Mouse (Mus musculus): Measurements from ENCODE around the gene Lypd6. TPM values are rescaled to one million over a fixed set of nuclear protein-coding genes. Genes with fewer than 3 reads are reported as not detected.

The Lypd6 gene
- total RNA-seq, 2 experiments from 2014 or later: 0.57 to 1.1 TPM

DNA sequence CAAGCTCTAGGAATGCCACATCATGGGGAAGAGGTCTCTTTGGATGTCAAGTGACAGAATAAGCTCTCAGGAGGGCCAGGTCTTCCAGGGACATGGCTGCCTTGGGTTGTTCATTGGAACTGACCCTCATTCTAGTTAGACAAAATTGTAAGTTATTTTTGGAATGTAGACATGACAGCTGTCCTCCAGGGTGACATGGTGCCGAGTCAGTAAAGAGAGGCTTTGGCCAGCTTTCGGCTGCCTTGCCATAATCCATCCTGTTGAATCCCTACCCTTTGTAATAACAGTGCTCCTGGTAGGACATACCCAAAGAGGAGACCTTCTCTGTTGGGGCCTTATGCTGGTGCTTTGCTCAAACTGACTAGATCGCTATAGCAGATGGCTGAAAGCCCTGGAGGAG is 39.8 kb downstream of the Lypd6 start:
- no peak for DNase-seq
- intact Hi-C loops (cut with DNase I): no loop called here

DNA sequence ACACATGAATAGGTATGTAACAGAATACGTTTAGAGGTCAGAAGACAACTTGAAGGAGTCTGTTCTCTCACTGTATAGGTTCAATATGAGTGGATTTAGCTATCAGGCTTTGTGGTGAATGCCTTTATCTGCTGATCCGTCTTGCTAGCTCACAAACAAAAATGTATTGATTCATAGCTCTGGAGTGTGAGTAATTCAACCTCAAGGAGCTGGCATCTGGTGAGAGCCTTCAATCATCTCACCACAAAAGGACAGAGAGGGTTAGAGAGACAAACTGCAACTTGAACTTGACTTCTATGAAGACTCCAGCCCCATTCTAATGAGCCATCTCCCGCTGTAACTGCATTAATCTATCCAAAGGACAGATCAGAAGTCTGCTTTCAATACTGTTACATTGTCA is 40.6 kb downstream of the Lypd6 start:
- intact Hi-C loops (cut with DNase I): no loop called here
- no peak for DNase-seq

DNA sequence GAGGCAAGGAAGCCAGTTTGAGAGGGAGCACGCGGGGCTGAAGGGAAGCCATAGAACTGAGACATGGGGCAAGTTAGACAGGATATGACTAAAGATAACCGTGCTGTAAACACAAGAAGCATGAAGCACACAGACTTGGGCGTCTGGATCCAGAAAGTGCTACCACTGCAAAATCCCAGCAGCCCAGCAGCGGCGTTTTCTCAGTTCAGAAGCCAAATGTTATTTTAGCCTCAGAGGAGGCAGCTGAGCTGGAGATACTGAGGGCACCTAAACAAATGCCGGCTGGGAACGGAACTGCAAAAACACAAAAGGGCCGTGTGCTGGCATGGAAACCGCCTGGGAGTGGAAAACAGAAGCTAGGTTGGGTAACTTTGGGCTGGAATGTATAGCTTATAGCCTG is 43.9 kb downstream of the Lypd6 start:
- intact Hi-C loops (cut with DNase I): no loop called here
- no peak for DNase-seq

- DNase-seq: no peak
- intact Hi-C loops (cut with DNase I): no loop called here
Observed at GRCm38 (mm10) chr2:50111169-50111568, 44.9 kb downstream of the Lypd6 start.

DNA sequence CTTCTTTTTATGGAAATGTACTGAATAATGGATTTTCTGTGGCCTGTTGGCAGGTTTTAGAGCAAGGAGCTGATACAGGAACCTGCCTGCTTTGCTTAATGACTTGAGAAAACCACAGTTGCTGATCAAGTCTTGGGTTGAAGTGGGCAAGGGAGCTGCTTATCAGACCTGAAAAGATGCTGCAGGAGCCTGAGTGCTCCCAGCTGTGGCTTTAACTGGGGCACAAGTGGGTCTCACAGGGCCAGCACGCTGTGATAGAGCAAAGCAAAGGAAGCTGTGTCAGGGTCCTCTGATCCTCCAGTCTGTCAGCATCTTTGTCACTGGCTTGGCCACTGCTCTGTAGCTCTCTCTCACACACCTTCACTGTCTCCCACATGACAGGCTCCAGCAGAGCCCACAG is 45.4 kb downstream of the Lypd6 start:
- intact Hi-C loops (cut with DNase I): no loop called here
- no peak for DNase-seq

- intact Hi-C loops (cut with DNase I): no loop called here
Observed at GRCm38 (mm10) chr2:50112427-50112826, 46.2 kb downstream of the Lypd6 start.

GRCm38 (mm10) chr2:50119101-50119500 is 52.9 kb downstream of the Lypd6 start:
- DNase-seq: no peak
- intact Hi-C loops (cut with DNase I): no loop called here

More at GRCm38 (mm10) chr2:50112427-50112826, 46.2 kb downstream of the Lypd6 start:
- no peak for DNase-seq

DNA sequence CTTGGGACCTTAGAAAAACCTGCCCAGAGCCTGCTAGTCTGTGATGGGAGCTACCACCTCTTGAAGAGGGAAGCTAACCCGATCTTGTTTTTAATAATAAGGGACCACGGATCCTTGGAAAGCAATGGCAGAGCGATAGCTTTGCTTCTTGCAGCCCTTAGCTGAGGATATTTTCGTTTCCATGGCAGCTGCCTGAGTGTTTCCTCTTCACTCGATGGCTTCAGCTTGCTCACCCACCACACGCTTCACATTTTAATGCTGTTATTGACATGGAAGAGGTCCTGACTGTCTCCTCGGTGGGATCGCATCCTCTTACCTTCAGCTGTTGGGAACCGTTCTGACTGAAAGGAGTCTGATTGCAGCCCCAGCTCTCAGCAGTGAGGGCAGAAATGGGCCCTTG is 54.6 kb downstream of the Lypd6 start:
- intact Hi-C loops (cut with DNase I): no loop called here
- no peak for DNase-seq

- intact Hi-C loops (cut with DNase I): no loop called here
- DNase-seq: no peak
Observed at GRCm38 (mm10) chr2:50123376-50123775, 57.1 kb downstream of the Lypd6 start.

GRCm38 (mm10) chr2:50127513-50128175 is 61.4 kb downstream of the Lypd6 start:
- intact Hi-C loops (cut with DNase I): no loop called here

DNA sequence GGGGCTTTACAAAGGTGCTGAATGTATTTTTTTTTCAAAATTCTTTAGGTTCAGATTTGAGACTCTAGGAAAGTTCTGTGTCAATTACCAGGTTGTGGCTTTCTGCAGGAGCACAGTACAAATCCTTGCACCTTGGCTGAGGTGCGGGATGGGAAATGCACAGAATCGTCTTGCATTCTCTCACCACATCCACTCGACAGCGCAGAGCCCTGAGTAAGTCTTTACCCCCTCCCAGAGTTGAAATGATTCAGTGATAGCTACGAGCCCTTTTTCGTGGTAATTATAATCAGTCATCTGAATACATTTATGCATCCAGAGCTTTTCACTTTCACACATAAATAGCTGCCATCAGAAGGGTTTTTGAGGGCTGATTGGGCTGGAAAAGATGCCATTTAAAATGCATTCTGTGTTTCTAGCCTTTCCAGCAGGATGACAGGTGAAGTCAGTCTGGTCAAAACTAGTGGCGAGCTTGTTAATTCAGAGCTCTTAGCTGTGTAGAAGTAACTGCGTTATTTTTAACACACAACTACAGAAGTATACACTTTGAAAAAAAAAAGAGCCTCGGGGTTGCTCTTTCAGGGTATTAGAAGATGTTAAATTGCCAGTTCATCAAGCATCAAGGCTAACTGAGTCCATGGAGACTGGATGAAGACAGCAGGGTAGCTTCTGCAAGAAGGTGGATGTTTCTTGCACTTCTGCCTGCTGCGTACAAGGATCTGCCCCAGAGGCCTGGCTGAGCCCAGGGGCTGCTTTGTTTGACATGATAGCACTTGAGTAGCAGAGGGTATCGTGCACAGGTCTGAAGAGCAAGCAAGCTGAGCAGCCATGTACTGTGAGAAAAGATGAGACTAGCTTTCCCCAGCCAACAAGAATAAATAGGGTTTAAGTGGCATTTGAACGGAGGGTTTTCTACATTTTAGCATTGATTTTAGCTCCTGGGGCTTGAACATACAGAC is 62.4 kb downstream of the Lypd6 start:
- intact Hi-C loops (cut with DNase I): no loop called here
- DNase-seq: no peak

More at GRCm38 (mm10) chr2:50127513-50128175, 61.4 kb downstream of the Lypd6 start:
- DNase-seq: no peak

DNA sequence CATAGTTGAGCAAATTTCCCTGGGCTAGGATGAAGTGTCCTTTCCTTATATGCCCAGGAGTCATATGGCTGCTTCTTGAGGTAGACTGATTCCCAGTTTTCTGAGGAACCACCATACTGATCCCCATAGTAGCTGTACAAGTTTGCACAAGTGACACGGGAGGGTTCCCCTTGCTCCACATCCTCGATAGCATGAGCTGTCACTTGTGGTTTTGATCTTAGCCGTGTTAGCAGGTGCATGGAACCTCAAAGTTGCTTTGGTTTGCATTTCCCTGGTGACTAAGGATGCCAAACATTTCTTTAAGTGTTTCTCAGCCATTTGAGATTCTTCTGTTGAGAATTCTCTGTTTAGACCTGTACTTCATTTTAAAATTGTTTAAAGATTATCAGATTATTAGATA is 64.4 kb downstream of the Lypd6 start:
- intact Hi-C loops (cut with DNase I): no loop called here
- no peak for DNase-seq

DNA sequence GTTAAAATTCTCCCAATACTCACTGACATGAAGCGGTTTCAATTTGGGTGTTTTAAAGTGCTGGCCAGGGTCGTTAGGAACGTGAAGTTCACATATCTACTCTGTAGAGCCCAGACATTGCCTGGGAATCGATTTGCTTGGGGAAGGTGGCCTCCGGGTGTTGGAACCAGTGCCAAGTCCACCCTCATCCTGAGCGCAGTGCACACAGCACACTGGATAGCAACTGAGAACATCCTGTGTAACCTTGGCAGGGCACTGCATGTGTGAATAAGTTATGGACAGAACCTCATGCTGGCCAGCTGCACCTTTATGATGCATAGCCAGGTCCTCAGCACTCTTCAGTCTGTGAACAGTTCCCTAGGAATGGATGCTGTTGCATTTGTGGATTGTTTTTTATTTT is 77.4 kb downstream of the Lypd6 start:
- intact Hi-C loops (cut with DNase I): no loop called here

DNA sequence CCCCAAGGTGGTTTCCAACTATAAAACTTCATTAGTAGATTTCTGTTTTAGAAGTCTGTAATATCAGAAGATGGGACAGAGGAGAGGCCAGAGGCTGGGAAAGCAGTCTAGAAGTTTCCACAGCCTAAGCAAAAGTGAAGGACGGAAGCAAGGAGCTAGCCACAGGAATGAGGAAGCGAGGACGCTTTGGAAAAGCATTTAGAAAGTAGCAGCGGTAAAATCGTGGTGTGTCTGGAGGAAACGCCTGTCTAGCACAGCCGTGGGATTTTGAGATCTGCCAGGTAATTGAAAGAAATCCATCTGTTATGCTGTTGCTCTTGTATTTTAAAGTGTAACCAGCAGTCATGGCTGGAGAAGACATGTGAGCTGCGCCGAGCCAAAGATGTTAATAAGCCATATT is 81.1 kb downstream of the Lypd6 start:
- DNase-seq: no peak
- intact Hi-C loops (cut with DNase I): no loop called here

More for the DNA sequence above, 77.4 kb downstream of the Lypd6 start:
- DNase-seq: no peak

GRCm38 (mm10) chr2:50149257-50150202 is 83.3 kb downstream of the Lypd6 start:
- intact Hi-C loops (cut with DNase I): no loop called here

DNA sequence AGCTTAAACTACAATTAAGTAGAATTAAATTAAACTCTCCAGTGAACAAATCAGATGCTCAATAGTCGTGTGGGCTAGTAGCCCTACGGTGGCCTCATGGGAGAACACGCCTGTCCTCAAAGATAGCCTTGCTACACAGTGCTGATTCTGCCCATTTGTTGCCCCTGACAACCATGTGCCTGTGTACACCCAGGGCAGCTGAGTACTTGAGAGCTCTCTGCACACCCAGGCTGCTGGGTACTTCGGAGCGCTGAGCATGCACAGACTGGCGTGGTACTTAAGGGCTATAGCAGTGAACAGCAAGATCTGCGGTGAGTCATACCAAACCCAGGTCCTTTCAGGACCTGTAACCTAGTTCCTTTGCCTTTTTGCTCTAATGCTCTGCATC is 84.0 kb downstream of the Lypd6 start:
- intact Hi-C loops (cut with DNase I): no loop called here
- DNase-seq: no peak

More at GRCm38 (mm10) chr2:50149257-50150202, 83.3 kb downstream of the Lypd6 start:
- no peak for DNase-seq

- intact Hi-C loops (cut with DNase I): no loop called here
Observed at GRCm38 (mm10) chr2:50150816-50151215, 84.6 kb downstream of the Lypd6 start.

GRCm38 (mm10) chr2:50151401-50151800 is 85.2 kb downstream of the Lypd6 start:
- intact Hi-C loops (cut with DNase I): no loop called here
- DNase-seq: no peak

More at GRCm38 (mm10) chr2:50150816-50151215, 84.6 kb downstream of the Lypd6 start:
- DNase-seq: no peak

DNA sequence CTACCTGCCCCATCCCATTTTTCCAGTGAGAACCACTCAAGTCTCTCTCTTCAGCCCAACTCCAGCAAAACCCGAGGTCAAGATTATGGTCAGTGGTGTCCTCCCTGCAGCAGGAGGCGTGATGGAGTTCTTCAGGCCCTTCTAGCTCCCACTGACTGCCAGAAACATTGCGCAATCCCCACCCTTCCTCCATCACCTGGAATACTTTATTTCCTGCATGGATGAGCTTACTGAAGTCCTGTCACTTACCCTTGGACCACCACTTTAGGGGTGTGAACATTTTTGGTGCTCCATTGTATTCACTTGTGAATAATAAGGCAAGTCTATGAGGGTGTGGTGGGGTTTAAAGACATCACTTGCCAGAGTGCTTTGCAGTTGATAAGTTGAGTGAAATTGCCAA is 85.7 kb downstream of the Lypd6 start:
- DNase-seq: no peak
- intact Hi-C loops (cut with DNase I): no loop called here

DNA sequence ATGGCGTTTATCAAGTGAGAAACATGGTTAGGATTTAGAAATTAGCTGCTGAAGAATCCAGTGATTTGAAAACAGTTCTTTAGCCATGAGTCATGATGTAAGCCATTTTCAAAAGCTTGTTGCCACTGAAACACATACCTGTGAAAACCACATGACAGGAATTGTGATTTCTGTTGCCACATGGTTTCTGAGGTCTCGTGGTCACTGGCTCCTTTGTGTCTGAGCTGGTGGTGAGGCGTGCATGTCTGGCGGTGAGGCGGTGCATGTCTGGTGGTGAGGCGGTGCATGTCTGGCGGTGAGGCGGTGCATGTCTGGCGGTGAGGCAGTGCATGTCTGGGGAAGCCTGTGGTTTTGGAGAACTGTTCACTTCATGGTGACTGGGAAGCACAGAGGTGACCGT is 89.8 kb downstream of the Lypd6 start:
- DNase-seq: no peak

DNA sequence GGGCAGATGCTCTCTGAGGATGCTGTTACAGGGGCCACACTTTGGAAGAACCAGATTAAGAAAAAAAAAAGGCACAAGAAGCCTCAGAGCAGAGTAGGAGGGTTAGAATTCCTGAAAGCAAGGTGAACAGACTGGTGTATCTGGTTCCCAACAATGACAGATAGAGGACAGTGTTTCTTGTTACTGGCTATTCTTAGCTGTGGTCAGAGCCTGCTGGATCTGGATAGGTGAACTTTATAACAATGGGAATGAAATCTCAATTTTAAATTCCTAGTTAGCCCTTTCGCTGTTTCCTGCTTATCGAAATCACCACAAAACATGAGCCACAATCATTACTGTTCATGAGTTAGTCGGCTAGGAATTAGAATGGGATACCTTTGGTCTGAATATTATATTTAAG is 93.8 kb downstream of the Lypd6 start:
- intact Hi-C loops (cut with DNase I): no loop called here
- no peak for DNase-seq

More for the DNA sequence above, 89.8 kb downstream of the Lypd6 start:
- intact Hi-C loops (cut with DNase I): no loop called here
